Mouse (Mus musculus) naive thymus-derived CD4-positive, alpha-beta T cell, adult 2 months (primary cell): ENCODE data around the gene Spi1.
"Not testable (repeated sequence)": the region's sequence is repeated elsewhere in the genome, so short reads cannot be mapped to it uniquely, and the experiment has no call there.

Source experiments
- DNase-seq: peaks from one replicate; pipeline ENCODE4 v3.0.0-alpha.2; 2011; ENCODE audit warnings: low read depth

The Spi1 gene

GRCm38 (mm10) chr2:91096524-91096923 lies 14.3 kb downstream of the Spi1 start:
- no peak for DNase-seq

GRCm38 (mm10) chr2:91097015-91097414 lies 14.8 kb downstream of the Spi1 start:
- DNase-seq = no peak

- DNase-seq = no peak
Measured at GRCm38 (mm10) chr2:91098156-91098555, 16.0 kb downstream of the Spi1 start.

- DNase-seq = peak; percentile 94
Measured at GRCm38 (mm10) chr2:91101124-91101740, 19.0 kb downstream of the Spi1 start.

GRCm38 (mm10) chr2:91108156-91108555 lies 26.0 kb downstream of the Spi1 start:
- no peak for DNase-seq

GRCm38 (mm10) chr2:91109241-91109640 lies 27.1 kb downstream of the Spi1 start:
- DNase-seq = no peak

- DNase-seq = no peak
Measured at GRCm38 (mm10) chr2:91109807-91110385, 27.7 kb downstream of the Spi1 start.

- DNase-seq = no peak
Measured at GRCm38 (mm10) chr2:91110429-91110828, 28.2 kb downstream of the Spi1 start.

GRCm38 (mm10) chr2:91111832-91112231 lies 29.6 kb downstream of the Spi1 start:
- not testable (repeated sequence) for DNase-seq

GRCm38 (mm10) chr2:91112491-91112890 lies 30.3 kb downstream of the Spi1 start:
- no peak for DNase-seq

- no peak for DNase-seq
Measured at GRCm38 (mm10) chr2:91113334-91113733, 31.1 kb downstream of the Spi1 start.

- DNase-seq = no peak
Measured at GRCm38 (mm10) chr2:91113852-91114251, 31.7 kb downstream of the Spi1 start.

- peak; percentile 57 for DNase-seq
Measured at GRCm38 (mm10) chr2:91114781-91115577, 32.8 kb downstream of the Spi1 start.

- DNase-seq = no peak
Measured at GRCm38 (mm10) chr2:91115578-91115970, 33.4 kb downstream of the Spi1 start.

- DNase-seq = no peak
Measured at GRCm38 (mm10) chr2:91116842-91117241, 34.7 kb downstream of the Spi1 start.

- DNase-seq = no peak
Measured at GRCm38 (mm10) chr2:91117585-91118275, 35.5 kb downstream of the Spi1 start, which contains the start of gene Mybpc3. Gene Mybpc3, plus strand, starts transcription at chr2:91118144.

- no peak for DNase-seq
Measured at GRCm38 (mm10) chr2:91118647-91119046, 36.5 kb downstream of the Spi1 start.

GRCm38 (mm10) chr2:91119061-91119460 lies 36.9 kb downstream of the Spi1 start:
- DNase-seq = no peak

- DNase-seq = no peak
Measured at GRCm38 (mm10) chr2:91119551-91119950, 37.4 kb downstream of the Spi1 start.

GRCm38 (mm10) chr2:91120261-91120671 lies 38.1 kb downstream of the Spi1 start:
- DNase-seq = no peak

GRCm38 (mm10) chr2:91121011-91121410 lies 38.8 kb downstream of the Spi1 start:
- DNase-seq = no peak

- no peak for DNase-seq
Measured at GRCm38 (mm10) chr2:91121497-91121896, 39.3 kb downstream of the Spi1 start.

GRCm38 (mm10) chr2:91123521-91123920 lies 41.3 kb downstream of the Spi1 start:
- no peak for DNase-seq
